Mouse (Mus musculus) lung, postnatal 0 days (tissue): ENCODE measurements around the gene Ptprh. TPM values are rescaled to one million over a fixed set of nuclear protein-coding genes. Genes with fewer than 3 reads are reported as not detected.

ENCODE experiments used
- ATAC-seq: fragments of 200-750 bp; cut with Nextera tagmentation; 2 replicates; pipeline ENCODE4 v1.8.0; 2017; ENCODE audit warnings: moderate library complexity
- DNase-seq: peaks from one replicate; pipeline ENCODE4 v3.0.0-alpha.2; 2016; ENCODE audit warnings: low spot score
- H3K27ac ChIP-seq: fragments of 300-500 bp; sonication (generic); 2 replicates; pipeline ENCODE4 v1.5.1; 2014; ENCODE audit warnings: antibody characterized with exemption, mild to moderate bottlenecking, low read length, mixed read lengths
- H3K27me3 ChIP-seq: fragments of 300-500 bp; sonication (generic); replicated peaks from 2 replicates; pipeline ENCODE4 v1.6.1; 2014; ENCODE audit warnings: low read length, mixed read lengths; ENCODE audit not compliant: insufficient read depth
- H3K36me3 ChIP-seq: fragments of 300-500 bp; sonication (generic); 2 replicates; pipeline ENCODE4 v1.6.1; 2014; ENCODE audit warnings: low read length, mixed read lengths; ENCODE audit not compliant: insufficient read depth
- H3K4me1 ChIP-seq: fragments of 300-500 bp; sonication (generic); 2 replicates; pipeline ENCODE4 v1.6.1; 2014; ENCODE audit warnings: antibody characterized with exemption, low read depth, low read length, mixed read lengths; ENCODE audit not compliant: insufficient read depth
- H3K4me2 ChIP-seq: fragments of 300-500 bp; sonication (generic); replicated peaks from 2 replicates; pipeline ENCODE4 v1.6.1; 2014; ENCODE audit warnings: low read depth, mild to moderate bottlenecking, low read length, moderate library complexity, mixed read lengths
- H3K4me3 ChIP-seq: fragments of 300-500 bp; sonication (generic); 2 replicates; pipeline ENCODE4 v1.5.1; 2014; ENCODE audit warnings: low read depth, low read length
- H3K9ac ChIP-seq: fragments of 300-500 bp; sonication (generic); replicated peaks from 2 replicates; pipeline ENCODE4 v1.6.1; 2014; ENCODE audit warnings: low read depth, mild to moderate bottlenecking
- H3K9me3 ChIP-seq: fragments of 300-500 bp; sonication (generic); 2 replicates; pipeline ENCODE4 v1.6.1; 2016; ENCODE audit warnings: low read length, mixed read lengths
- CTCF ChIP-seq: IDR thresholded peaks from 2 replicates; pipeline ENCODE4 v1.5.1; 2016; ENCODE audit warnings: antibody characterized with exemption, mild to moderate bottlenecking
- EP300 ChIP-seq: IDR thresholded peaks from 2 replicates; pipeline ENCODE4 v1.6.1; 2016; ENCODE audit warnings: antibody characterized with exemption, mild to moderate bottlenecking, control low read depth
- WGBS: fragments of 180-500 bp; shearing (Covaris S2); extraction: QIAGEN DNeasy Blood & Tissue Kit; methylation state at CpG from one replicate; pipeline ENCODE4 v1.1.7; 2014; 5-methylcytosine and 5-hydroxymethylcytosine counted together
- polyA plus RNA-seq: library from polyadenylated mRNA; unstranded; fragments of >200 nt; fragmentation: Nextera tagmentation; extraction: Ambion mirVana; gene quantifications from 2 replicates; pipeline ENCODE4 v1.2.1, GENCODE M21; 2015

The Ptprh gene
- polyA plus RNA-seq, 1 experiment from 2014 or later, result not detected

DNA sequence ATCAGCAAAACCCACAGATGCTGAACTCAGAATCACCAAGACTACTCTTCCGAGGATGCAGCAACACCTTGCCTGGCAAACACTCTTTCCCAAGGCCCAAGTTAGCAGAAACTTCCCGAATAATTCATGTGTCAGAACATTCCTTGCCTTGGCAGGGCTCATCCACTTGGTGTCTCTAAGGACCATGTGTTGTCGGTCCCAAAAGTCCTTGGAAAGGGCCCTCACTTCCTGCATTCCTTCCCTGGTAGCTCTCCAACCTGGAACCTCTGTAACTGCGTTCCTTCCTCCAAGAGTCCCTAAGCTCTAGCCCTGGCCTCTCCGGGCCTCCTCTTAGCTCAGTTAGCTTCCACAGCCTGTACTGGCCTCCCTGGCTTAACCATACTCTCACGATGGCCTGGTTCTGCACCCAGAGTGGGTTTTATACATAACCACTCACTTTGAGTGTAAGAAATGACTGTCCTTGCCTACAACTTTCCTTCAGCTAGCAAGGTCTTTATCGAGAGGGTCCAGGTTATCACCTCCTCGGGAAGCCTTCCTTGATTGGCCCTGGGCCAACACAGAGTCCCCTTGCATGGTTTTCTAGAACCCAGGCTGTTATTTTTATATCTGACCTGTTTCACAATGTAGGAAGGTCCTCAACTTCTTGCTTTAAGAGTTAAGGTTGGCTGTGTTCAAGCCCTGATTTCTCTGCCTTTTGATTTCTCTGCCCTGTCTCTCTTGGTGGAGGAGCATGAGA is 92.2 kb downstream of the Ptprh start:
- H3K27ac ChIP-seq, result peak overlapping the region; percentile 11; the same call in 1 of the 2 replicates
- peak; percentile 51 for DNase-seq
- no peaks in the 10 kb centered on the region for H3K27me3 ChIP-seq
- no peaks in the 10 kb centered on the region for H3K36me3 ChIP-seq
- H3K9ac ChIP-seq, result no peak overlapping the region
- H3K4me2 ChIP-seq, result no peak overlapping the region
- no peak overlapping the region for H3K4me3 ChIP-seq
- TF ChIP-seq CTCF, result peak; percentile 29; the same call in 1 of the 2 replicates
- no peak for TF ChIP-seq EP300
- WGBS, result 31% methylated on average over 8 of the region's 8 CpGs
- H3K9me3 ChIP-seq, result no peaks in the 10 kb centered on the region
- H3K4me1 ChIP-seq, result no peaks in the 10 kb centered on the region
- ATAC-seq, result no peak

DNA sequence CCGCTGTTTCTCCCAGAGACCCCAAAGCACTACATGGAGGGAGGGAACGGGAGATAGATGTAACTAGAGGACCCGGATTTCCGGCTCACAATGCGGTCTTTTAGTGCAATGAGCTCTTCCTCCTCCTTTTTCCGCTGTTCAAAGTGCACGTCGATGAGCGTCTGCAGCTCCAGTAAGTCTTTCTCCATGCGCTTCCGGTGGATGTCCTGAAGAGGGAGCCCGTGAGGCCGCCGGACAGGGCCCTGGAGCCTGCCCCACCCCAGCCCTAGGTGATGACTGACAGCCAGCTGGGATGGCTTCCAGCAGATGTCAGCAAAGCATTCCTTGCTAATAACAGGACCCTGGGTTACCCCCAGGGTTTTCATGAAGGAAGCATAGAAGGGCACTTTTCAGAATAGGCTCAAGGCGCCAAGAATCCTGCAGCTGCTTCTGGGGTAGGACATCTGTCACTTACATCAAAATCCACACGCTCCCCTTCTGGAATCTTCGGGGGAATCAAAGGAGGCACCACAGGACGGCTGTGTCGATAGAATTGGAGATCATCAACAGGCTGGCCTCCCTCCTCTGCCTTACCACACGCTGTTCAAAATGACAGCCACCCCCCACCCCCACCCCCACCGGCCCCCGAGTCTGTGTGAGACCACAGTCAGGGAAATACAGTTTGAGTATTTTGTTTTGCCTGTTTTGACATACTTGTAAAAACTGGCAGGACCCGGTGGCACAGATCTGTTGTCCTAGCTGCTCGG is 93.8 kb downstream of the Ptprh start:
- Histone ChIP-seq H3K4me2 (0 out of 2 replicates have a peak overlapping the region, but pooled peaks have one; percentile 2), H3K9me3 (no peaks in the 10 kb centered on the region), H3K27ac (0 out of 2 replicates have a peak overlapping the region, but pooled peaks have one; percentile 32), H3K27me3 (no peaks in the 10 kb centered on the region), H3K36me3 (no peaks in the 10 kb centered on the region), H3K9ac (no peak overlapping the region), H3K4me1 (no peaks in the 10 kb centered on the region), H3K4me3 (no peak overlapping the region)
- ATAC-seq (peak; percentile 88), DNase-seq (peak; percentile 93)
- 14% methylated on average over 24 of the region's 24 CpGs for WGBS
- TF ChIP-seq CTCF (peak; percentile 92), EP300 (peak; percentile 64)

DNA sequence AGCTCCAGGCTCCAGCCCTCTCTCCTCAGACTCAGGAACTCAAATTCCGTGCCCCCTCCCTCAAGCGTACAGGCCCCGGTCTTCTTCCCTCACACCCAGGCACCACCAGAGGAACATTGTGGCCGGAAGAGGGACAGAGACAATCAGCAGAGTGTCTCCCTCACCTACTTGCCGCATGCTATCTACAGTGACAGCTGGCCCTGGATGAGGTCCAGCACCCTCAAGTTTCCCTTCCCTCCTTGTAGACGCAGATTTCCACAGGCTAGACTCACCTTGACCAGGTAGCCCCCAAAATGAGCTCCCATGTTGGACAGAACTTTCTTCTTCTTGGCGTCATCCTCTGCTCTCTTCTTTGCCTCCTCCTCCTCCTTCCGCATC is 95.1 kb downstream of the Ptprh start:
- ATAC-seq, result no peak
- Histone ChIP-seq H3K27ac (no peak overlapping the region), H3K27me3 (no peaks in the 10 kb centered on the region), H3K9ac (no peak overlapping the region), H3K4me3 (no peak overlapping the region), H3K4me2 (no peak overlapping the region), H3K9me3 (no peaks in the 10 kb centered on the region), H3K36me3 (no peaks in the 10 kb centered on the region), H3K4me1 (no peaks in the 10 kb centered on the region)
- no peak for TF ChIP-seq EP300
- TF ChIP-seq CTCF, result no peak
- DNase-seq, result no peak
- 78% methylated on average over 8 of the region's 8 CpGs for WGBS

DNA sequence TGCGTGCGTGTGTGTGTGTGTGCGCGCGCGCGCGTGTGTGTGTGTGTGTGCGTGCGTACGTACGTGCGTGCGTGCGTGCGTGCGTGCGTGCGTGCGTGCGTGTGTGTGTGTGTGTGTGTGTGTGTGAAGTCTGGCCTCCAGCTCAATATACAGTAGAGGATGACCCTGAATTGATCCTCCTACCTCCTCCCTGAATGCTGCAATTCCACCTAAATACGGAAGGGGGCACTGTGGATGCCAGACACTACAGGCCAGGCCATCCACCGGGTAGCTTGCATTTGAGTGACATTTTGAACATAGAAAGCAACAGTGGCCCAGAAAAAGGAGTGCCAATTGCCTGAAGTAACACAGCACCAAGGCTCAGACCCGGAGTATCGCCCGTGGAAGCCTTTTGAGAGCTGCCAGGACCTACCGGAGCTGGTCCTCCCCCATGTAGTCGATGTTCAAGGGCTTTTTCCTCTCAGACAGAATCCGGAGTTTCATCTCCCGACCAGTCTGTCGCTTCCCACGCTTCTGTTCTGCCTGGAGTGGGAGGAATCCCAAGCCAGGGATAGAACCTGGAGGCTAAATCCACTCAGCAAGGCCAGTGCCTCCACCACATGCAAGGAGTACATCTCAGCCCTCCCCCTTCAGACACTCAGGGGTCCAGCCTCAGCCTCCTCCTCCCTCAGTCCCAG is 95.6 kb downstream of the Ptprh start:
- Histone ChIP-seq H3K4me2 (no peak overlapping the region), H3K4me3 (no peak overlapping the region), H3K27me3 (no peaks in the 10 kb centered on the region), H3K9ac (no peak overlapping the region), H3K9me3 (no peaks in the 10 kb centered on the region), H3K36me3 (no peaks in the 10 kb centered on the region), H3K4me1 (no peaks in the 10 kb centered on the region), H3K27ac (no peak overlapping the region)
- TF ChIP-seq EP300 (no peak), CTCF (peak; percentile 54)
- ATAC-seq (no peak), DNase-seq (no peak)
- 70% methylated on average over 11 of the region's 32 CpGs for WGBS

DNA sequence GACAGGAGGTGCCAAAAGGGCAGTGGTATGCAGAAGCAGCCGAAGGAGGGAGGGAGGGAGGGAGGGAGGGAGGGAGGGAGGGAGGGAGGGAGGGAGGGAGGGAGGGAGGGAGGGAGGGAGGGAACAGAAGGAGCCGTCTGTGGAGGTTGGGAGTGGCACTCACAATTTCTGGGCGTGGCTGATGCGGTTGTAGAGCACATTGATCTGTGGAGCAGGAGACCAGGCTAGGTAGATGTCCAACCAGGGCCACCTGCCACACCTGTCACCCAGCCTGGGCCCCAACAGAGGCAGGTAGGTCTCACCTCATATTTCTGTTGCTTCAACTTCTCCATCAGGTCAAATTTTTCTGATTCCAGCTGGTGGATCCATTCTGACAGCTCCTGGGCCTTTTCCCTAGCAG is 96.6 kb downstream of the Ptprh start:
- H3K4me2 ChIP-seq, result no peak overlapping the region
- no peak for TF ChIP-seq CTCF
- TF ChIP-seq EP300, result no peak

More for the DNA sequence above, 96.6 kb downstream of the Ptprh start:
- ATAC-seq (no peak), DNase-seq (no peak)
- no peak overlapping the region for H3K27ac ChIP-seq
- H3K9me3 ChIP-seq, result no peaks in the 10 kb centered on the region
- H3K27me3 ChIP-seq, result no peaks in the 10 kb centered on the region
- no peak overlapping the region for H3K9ac ChIP-seq
- H3K4me3 ChIP-seq, result no peak overlapping the region
- 48% methylated on average over 4 of the region's 4 CpGs for WGBS
- no peaks in the 10 kb centered on the region for H3K36me3 ChIP-seq
- no peaks in the 10 kb centered on the region; the same call in 1 of the 2 replicates for H3K4me1 ChIP-seq
